Mouse (Mus musculus): ENCODE measurements at regions not wholly inside any gene's neighbourhood (a gene's known extent, or its start where the extent isn't known, plus 50 kb on each side); places are given as distances from the start of the nearest gene placed in this dataset.

DNA sequence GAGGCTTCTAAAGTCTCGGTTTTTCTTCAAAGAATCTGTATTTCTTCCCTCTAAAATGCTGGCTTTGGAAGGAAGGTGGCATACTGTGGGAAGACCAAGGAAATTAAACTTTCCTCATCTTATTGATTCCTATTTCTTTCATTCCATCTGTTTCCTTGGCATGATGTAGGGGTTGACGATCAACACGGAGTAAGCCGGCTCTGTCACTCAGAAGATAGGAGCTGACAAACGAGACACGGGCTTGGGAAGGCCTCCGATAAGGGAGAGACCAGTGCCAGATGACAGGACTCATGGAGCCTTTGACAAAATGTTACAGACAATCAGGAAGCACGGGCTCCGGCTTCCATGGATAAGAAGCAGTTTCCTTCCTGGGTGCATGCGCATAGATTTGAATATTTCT lies 101.4 kb upstream of the Hsfy2 start:
- DNase-seq (ENCODE audit: low read depth, low spot score) = no peak

DNA sequence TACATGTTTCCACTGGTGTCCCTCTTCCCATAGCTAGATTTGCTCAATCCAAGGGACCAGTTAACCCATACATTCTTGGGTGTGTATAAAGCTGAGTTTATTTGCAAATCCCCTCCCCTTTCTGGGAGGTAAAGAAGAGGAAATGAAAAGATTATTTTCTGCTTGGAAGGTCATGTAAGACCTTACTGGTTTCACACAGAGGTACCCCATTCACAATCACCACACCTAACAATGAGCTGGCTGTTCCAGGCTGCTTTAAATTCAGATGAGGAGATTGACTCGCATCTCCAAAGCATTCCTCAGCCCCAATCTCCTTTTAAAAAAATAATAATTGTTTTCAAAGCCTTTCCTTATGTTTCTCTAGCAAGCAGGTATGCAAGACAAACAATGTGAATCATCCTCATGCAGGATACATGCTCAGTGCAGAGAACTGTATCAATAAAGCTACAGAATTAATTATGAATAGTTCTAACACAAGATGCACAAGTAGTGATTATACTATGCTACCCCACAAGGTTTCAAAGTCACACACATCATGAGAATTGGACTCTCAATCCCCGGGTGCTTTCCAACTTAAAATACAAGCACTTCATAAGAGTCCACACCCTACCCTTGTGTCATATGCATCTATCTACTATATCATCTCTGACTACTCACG lies 89.1 kb upstream of the Hsfy2 start:
- no peak for DNase-seq (ENCODE audit: low read depth, low spot score)

DNA sequence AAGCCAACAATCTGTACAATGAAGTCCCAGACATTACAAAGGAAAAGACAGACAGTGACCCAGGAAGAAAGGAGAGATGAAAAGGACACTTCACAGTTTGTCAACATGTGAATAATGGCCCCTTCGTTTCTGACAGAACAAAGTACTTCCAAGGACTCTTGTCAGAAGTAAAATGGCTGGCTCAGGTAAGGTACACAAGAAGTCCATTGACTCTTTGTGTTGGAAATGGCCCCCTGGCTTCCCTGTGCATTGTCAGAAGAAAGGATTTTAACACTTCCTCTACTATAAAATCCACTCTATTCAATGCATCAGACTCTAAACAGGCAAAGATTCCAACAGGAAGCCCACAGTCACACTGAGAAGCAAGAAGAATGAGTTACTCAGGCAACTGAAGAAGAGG lies 86.4 kb upstream of the Hsfy2 start:
- DNase-seq (ENCODE audit: low read depth, low spot score) = no peak

DNA sequence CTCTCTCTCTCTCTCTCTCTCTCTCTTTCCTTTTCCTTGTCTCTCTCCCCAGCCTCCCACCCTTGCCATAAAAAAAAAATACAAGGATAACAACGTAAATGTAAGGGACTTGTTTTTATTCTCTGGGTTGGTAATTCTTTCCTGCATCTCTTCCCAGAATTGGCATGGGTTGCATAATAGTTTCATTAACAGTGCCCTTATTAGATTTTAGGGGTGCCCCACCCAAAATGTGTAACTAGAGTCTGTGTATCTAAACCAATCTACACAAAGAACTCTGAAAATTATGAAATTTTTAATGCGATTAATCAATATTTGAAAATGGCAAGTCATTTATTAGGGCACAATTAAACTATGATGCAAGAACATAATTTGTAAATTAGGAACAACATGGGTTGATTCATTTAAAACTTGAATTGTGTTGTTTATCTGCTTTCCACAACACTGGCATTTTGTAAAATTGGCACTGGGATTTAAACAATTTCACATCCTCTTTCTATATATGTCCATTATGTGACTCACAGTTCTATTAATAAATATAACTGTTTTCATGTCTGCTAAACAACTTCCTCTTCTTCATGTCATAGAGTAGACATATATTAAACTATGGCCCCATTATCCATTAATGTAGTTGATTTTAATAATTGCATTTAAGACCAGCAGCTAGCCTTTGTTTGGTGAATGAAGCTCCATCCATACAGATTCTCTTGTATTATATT lies 75.9 kb upstream of the Hsfy2 start:
- peak; percentile 44 for DNase-seq (ENCODE audit: low read depth, low spot score)

DNA sequence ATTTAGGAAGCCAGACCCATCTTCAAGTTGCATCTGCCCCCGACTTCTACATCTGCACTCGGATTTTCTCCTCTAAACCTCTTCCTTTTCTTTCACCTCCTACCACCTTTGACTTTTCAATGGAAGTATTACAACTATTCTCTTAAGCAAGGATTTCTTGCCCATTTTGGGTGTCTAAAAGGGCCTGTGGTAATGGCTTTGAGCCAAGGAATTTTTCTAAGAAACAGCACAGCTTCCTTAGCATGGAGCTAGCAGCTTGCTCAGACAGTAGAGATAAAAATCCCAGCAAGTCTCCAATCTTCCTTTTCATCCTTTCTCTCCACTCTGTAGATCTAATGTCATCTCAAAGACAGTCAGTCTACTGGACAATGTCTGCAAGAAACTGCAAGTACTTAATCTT lies 63.2 kb upstream of the Hsfy2 start:
- no peak for DNase-seq (ENCODE audit: low read depth, low spot score)

DNA sequence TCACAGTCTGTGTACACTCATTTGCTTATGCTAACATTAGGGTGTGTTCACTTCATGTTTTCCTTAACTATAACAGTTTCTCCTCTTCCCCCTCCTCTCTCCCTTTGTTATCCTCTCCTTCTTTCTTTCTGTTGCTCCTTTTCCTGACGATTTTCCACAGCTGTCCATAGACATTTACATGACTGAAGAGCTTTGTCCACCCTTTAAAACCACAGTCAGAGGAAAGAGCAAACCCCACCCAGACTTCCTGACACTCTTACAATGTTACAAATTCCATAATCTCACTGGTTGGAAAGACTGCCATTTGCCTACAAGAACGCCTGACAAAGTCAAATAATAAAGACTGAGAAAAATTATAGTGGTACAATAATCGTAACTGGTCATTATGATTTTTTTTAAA lies 60.3 kb upstream of the Hsfy2 start:
- no peak for DNase-seq (ENCODE audit: low read depth, low spot score)
